Mouse (Mus musculus) spleen, postnatal 14 days (tissue): ENCODE data around the gene Ccdc162.

ENCODE experiments used
- DNase-seq, 2 experiments: peaks; one replicate each; pipeline ENCODE4 v3.0.0; 2021 to 2022; ENCODE audit warnings: low spot score in 2 of 2

Gene Ccdc162

GRCm38 (mm10) chr10:41578541-41578940 lies 137.9 kb downstream of the Ccdc162 start:
- no peak for DNase-seq

- no peak for DNase-seq
Measured at GRCm38 (mm10) chr10:41576328-41576833, 140.1 kb downstream of the Ccdc162 start.

DNA sequence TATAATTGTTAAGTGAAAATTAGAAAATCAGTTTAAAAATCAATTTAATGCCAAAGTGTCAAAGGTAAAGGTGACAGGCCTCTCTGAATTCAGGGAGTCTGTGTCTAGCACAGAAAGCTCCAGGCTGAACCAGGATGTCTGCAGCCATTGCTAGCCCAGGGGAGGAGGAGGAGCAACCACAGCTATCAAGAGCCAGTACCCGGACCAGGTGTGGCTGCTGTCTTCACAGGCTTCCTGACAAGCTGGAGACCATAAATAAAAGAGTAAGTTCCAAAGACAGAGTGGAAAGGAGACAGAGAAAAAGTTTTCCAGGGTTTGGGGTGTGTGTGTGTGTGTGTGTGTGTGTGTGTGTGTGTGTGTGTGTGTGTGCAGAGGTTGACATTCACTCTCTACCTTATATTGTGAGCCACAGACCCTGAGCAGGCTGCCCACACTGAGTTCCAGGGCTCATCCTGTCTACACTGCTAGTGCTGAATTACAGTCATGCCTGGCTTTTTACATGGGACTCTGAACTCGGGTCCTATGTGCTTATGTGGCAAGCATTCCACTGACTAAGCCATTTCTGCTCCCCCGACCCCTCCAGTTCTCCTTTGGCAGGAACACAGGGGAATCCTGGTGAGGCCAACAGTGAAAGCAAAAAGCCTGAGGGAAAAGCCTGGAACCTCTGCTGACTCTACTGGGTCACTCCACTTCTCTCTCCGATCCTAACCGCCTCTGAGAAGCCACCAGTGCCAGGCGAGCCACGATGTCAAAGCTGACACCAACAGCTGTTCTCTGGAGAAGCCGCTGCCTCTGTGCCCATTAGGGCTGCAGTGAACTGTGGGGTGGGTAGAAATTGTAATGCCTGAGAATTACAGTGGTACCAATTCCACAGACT lies 140.7 kb downstream of the Ccdc162 start:
- DNase-seq: no peak

GRCm38 (mm10) chr10:41573190-41573589 lies 143.2 kb downstream of the Ccdc162 start:
- peak; percentile 15 to 56 for DNase-seq

- DNase-seq: no peak
Measured at GRCm38 (mm10) chr10:41572274-41572673, 144.2 kb downstream of the Ccdc162 start.

DNA sequence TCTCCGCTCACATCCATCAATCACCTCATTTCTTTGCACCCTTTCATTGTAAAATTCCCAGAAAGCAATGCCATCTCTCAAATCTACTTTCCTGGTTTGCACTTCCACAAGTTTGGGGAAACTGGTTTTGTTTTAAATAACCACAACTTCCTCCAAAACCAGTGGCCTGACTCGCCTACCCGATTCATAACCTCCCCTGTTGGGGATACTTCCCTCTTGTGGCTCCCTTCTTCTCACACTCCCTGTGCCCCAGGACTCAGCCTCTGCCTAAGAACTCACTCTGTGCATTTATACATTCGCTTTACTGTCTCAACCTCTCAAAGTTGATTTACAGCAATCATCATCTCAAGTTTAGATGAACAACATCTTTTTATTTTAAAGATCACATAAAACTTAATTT lies 145.4 kb downstream of the Ccdc162 start:
- no peak for DNase-seq

GRCm38 (mm10) chr10:41568306-41568705 lies 148.1 kb downstream of the Ccdc162 start:
- DNase-seq: no peak

GRCm38 (mm10) chr10:41565141-41565540 lies 151.3 kb downstream of the Ccdc162 start:
- no peak for DNase-seq

GRCm38 (mm10) chr10:41561701-41562395 lies 154.6 kb downstream of the Ccdc162 start:
- DNase-seq: no peak

DNA sequence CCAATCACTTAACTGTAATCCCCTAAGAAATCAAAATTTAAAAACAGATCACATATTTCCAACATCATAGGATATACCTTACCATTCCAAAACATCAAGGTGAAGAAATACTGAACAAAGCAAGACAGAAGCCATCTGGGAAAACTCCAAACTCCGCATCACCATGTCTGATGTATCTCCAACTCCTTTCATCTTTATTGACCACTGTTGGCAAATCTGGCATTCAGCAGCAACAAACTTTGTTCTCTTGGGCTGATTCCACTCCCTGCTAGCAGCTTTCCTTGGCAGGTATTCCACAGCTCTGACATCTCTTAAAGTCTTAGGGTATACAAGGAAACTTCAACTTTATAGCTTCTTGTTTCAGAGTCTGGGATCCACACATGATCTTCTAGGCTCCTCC lies 158.0 kb downstream of the Ccdc162 start:
- DNase-seq: no peak

DNA sequence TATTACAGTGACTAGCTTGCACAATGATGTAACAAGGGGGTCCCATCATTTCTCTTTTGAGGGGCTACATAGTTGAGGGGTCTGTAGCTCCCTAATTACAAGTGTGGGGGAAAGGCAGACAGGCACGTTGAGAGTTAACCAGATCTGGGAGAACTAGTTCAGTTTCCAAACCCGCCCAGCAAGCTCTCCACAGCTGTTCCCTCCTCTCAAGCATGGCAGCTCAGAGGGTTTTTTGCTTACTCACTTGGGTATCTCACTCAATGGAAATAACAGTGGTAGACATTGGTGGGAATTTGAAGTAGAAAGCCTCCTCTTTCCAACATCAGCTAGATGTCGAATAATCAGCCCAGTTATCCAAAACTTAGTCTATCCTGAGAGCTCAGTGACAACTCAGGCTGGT lies 161.4 kb downstream of the Ccdc162 start:
- no peak for DNase-seq

- DNase-seq: no peak
Measured at GRCm38 (mm10) chr10:41553711-41554110, 162.7 kb downstream of the Ccdc162 start.

DNA sequence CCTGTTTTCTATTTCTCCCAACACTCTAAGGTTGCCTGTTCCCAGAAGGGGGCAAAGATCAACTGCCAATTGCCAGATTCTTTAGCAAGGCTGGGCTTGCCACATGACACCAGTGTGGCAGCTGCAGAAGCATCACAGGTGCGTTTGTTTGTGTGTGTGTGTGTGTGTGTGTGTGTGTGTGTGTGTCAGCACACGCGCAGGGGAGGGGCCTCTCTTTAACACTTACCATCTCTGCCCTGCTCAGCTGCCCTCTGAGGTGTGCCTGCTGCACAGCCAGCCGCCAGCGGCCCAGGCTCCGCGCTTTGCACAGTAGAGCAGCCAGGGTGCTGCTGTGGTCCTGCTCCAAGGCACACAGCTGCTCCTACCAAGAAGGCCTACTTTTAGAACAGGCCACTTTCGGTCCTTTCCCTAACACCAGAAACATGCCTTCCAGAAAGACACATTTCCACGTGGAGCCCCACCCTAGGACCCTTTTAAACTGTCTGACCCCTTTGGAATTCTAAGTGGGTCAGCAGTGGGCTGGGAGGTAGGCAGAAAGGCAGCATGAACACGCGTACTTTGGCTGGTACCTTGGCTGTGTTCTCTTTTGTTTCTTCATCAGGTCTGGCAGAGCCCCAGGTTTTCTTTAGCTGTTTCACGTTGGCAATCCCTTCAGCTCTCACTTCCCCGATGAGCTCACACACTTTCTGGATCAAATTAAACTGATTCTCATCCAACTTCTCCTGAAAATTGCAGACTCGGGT lies 163.4 kb downstream of the Ccdc162 start:
- DNase-seq: peak in 1 of 2 experiments; percentile 28

DNA sequence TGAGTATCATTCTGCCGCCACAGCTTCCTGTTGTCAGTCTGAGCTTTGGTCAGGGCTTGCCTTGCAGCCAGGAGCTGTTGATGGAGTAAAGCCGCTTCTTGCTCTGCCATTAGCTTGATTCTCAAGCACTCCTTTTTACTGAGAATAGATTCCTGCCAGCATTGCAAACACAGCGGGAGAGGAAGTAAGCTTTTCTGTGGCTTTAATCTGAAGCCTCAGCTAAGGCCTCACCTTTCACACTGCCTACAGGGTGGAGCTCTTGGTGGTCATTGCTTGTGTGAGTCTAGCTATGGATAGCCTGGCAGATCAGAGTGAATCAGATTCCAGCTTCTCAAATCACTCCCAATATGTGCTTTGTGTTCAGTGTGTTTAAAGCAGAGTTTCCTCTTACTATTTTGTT lies 164.1 kb downstream of the Ccdc162 start:
- no peak for DNase-seq

GRCm38 (mm10) chr10:41550711-41551110 lies 165.7 kb downstream of the Ccdc162 start:
- DNase-seq: no peak

GRCm38 (mm10) chr10:41546396-41547165 lies 169.9 kb downstream of the Ccdc162 start:
- DNase-seq: no peak

- DNase-seq: no peak
Measured at GRCm38 (mm10) chr10:41545224-41545755, 171.1 kb downstream of the Ccdc162 start.

DNA sequence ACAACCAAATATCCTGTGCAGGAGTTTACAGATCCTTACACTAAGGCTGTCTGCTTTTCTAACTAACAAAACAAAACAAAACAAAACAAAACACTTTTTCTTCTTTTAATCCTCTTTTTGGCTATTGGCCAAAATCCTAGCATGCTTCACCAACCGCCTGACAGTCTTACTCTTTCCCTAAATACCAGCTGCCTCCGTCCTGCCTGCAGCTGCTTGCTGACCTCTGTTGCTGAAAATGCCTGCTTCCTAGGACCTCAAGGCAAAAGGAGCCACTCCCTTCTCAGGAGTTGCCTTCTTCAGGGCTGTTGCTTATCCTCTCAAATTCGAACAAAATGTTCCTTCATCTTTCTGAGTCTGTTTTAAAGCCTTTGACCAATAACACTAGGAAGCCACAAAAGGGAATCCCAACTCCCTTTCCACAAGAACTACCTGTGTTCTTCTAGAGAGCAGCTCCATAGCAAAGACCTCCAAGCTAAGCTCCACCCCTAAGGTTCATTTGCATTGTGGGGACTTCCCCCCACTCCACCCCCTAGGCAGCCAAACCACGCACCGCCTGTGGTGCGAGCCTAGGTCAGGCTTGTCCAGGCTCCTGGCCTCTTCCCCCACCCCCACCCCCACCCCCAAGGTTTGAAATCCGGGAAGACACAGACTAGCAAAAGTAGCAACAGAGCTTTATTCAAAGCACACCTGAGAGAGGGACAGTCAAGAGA lies 171.8 kb downstream of the Ccdc162 start:
- no peak for DNase-seq

- no peak for DNase-seq
Measured at GRCm38 (mm10) chr10:41543844-41544243, 172.6 kb downstream of the Ccdc162 start.

DNA sequence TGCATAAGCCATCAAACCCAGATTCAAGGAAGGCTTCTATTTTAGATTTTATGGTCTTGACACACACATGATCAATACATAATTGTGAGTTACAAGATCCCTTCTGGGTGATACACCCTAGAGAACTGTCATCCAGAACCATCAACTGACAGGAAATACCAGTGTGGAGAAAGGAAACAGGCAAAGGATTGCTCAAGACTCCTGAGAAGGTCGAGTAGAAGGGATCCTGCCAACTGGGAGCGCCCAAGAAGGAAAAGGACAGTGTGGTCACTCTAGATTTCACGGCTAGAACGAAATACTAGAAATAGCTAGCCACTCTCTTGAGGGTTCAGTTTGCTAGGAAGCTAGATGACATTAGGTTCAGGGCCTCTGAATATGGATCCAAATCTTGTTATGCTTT lies 173.0 kb downstream of the Ccdc162 start:
- no peak for DNase-seq
